Comparison of ENCODE assay signal across 10 mouse cellular contexts in the genomic region with DNA sequence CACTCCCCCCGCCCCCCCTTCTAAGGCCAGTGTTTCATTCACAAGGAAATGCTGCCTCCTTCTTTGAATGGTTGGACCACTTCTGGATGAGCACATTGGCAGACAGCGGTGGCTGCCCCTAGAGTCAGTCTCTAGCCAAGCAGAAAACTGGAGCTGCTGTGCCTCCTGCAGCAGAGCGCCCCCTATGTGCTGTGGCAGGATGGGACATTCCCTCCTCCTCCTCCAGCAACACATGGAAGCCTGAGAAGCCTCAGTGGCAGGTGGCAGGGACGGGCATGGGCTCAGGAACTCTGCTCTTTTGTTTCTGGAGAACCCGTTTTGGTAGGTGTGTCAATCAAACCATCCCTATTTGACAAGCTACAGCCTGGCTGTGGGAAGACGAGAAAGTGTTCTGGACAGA. TPM values are rescaled to one million over a fixed set of nuclear protein-coding genes. Genes with fewer than 3 reads are reported as not detected.
DNase-seq lines count a peak whose midpoint lies in the region; ATAC-seq lines count a peak whose summit lies in the region.
"Had no signal": no experiment of that assay in that cellular context is flagged by ENCODE, and none has a peak within 500 bp of the region (broad histone marks: within the 10 kb centered on the region; RNA-seq: fewer than 3 reads in every experiment).

No protein-coding gene starts in this region.

- no peaks in the 10 kb centered on the region for H3K27me3 ChIP-seq in heart, embryonic 10.5 days (ENCODE audit: insufficient read depth, poor library complexity, severe bottlenecking)

- DNase-seq in heart, embryonic 10.5 days (ENCODE audit: low spot score): no peak
- no peak for DNase-seq in heart, adult 9 months (ENCODE audit: low spot score in 2 of 2)
- peak; percentile 40 to 76 for DNase-seq in spleen, postnatal 4 days (ENCODE audit: low spot score in 2 of 2)
- DNase-seq in spleen, postnatal 36 days (ENCODE audit: low spot score in 2 of 2): no peak
- DNase-seq in heart, postnatal 4 days: peak; percentile 40
- DNase-seq in thymus, postnatal 25 days: peak; percentile 22
- DNase-seq in layer of hippocampus, adult 8-10 months (ENCODE audit: low spot score in 2 of 2): no peak
- DNase-seq: gastrocnemius, postnatal 36 days had no signal

- H3K4me1 ChIP-seq in heart, embryonic 10.5 days: peaks cover 94% of the 10 kb centered on the region

- no peaks in the 10 kb centered on the region for H3K36me3 ChIP-seq in heart, embryonic 10.5 days

- H3K4me3 ChIP-seq in heart, embryonic 10.5 days: no peak overlapping the region

- H3K9me3 ChIP-seq in heart, embryonic 10.5 days: no peaks in the 10 kb centered on the region

- 70% methylated on average over 6 of the region's 6 CpGs for WGBS in heart, embryonic 10.5 days

- peak overlapping the region; percentile 77 for H3K27ac ChIP-seq in heart, embryonic 10.5 days

- no peak for ATAC-seq in inflammation-experienced regulatory T-cells, adult 6 months

RNA-seq across cellular contexts. Expression of a gene that starts 5.8 kb away (rescaled TPM):
- 20.1 and 22.9 TPM in 2 replicates for polyA plus RNA-seq in heart, embryonic 10.5 days (2016; fragmentation: Nextera tagmentation; extraction: Ambion mirVana)
- total RNA-seq in heart, postnatal 4 days (2021): 10 to 100 TPM; 62.9 to 65.0 TPM
- 100 to 1,000 TPM; 248 to 260 (median 255) TPM for total RNA-seq in layer of hippocampus, adult 8-10 months (2022)
- polyA plus RNA-seq in inflammation-experienced regulatory T-cells, adult 6 months (2017; shearing (Covaris generic)): 1 to 10 TPM; 1.1 to 1.2 (median 1.1) TPM

RNA-seq across cellular contexts. Expression of a gene that starts 42.3 kb away (rescaled TPM):
- polyA plus RNA-seq in heart, embryonic 10.5 days (2016; fragmentation: Nextera tagmentation; extraction: Ambion mirVana): 32.7 and 47.1 TPM in 2 replicates
- 10 to 100 TPM; 14.1 to 14.4 TPM for total RNA-seq in heart, postnatal 4 days (2021)
- total RNA-seq in layer of hippocampus, adult 8-10 months (2022): 100 to 1,000 TPM; 115 to 156 (median 130) TPM
- 10 to 100 TPM in 2 of 3 experiments, 1 to 10 TPM in 1; 5.5 to 11.6 (median 11.6) TPM for polyA plus RNA-seq in inflammation-experienced regulatory T-cells, adult 6 months (2017; shearing (Covaris generic))

RNA-seq across cellular contexts. Expression of a gene that starts 44.8 kb away (rescaled TPM):
- polyA plus RNA-seq in heart, embryonic 10.5 days (2016; fragmentation: Nextera tagmentation; extraction: Ambion mirVana): 0.32 and 0.38 TPM in 2 replicates
- under 1 TPM; 0.07 to 0.27 TPM for total RNA-seq in heart, postnatal 4 days (2021)
- 100 to 1,000 TPM in 2 of 4 experiments, 10 to 100 TPM in 2; 91.6 to 119 (median 104) TPM for total RNA-seq in layer of hippocampus, adult 8-10 months (2022)
- not detected for polyA plus RNA-seq in inflammation-experienced regulatory T-cells, adult 6 months (2017; shearing (Covaris generic))

RNA-seq across cellular contexts. Expression of a gene that starts 44.9 kb away (rescaled TPM):
- not detected in 2 replicates for polyA plus RNA-seq in heart, embryonic 10.5 days (2016; fragmentation: Nextera tagmentation; extraction: Ambion mirVana)
- total RNA-seq in heart, postnatal 4 days (2021): not detected
- 1 to 10 TPM; 1.8 to 4.9 (median 2.8) TPM for total RNA-seq in layer of hippocampus, adult 8-10 months (2022)
- not detected for polyA plus RNA-seq in inflammation-experienced regulatory T-cells, adult 6 months (2017; shearing (Covaris generic))
- total RNA-seq: gastrocnemius, postnatal 36 days had no signal
- polyA plus RNA-seq: limb, embryonic 14.5 days had no signal

RNA-seq across cellular contexts. Expression of a gene that starts 54.6 kb away (rescaled TPM):
- polyA plus RNA-seq in heart, embryonic 10.5 days (2016; fragmentation: Nextera tagmentation; extraction: Ambion mirVana): not detected in 2 replicates
- not detected for total RNA-seq in heart, postnatal 4 days (2021)
- total RNA-seq in layer of hippocampus, adult 8-10 months (2022): under 1 TPM in 1 of 4 experiments, not detected in 3; 0.69 TPM
- not detected for polyA plus RNA-seq in inflammation-experienced regulatory T-cells, adult 6 months (2017; shearing (Covaris generic))
- total RNA-seq: gastrocnemius, postnatal 36 days had no signal
- polyA plus RNA-seq: limb, embryonic 14.5 days had no signal

Comparison
In these comparisons a context has a peak if more than half of its experiments do, and no peak if none do; other contexts are left out.
1. DNase-seq: peak in spleen, postnatal 4 days (2 of 2), heart, postnatal 4 days (single experiment) and thymus, postnatal 25 days (single experiment); none in heart, embryonic 10.5 days (single experiment), heart, adult 9 months (0 of 2), spleen, postnatal 36 days (0 of 2) and layer of hippocampus, adult 8-10 months (0 of 2).
2. RNA of a gene that starts 42.3 kb away (total RNA-seq): 115 to 156 TPM in layer of hippocampus, adult 8-10 months; 14.1 to 14.4 TPM in heart, postnatal 4 days; every median in the first group is over 4 times any median in the second.
3. RNA of a gene that starts 44.8 kb away (total RNA-seq): 91.6 to 119 TPM in layer of hippocampus, adult 8-10 months; 0.07 to 0.27 TPM in heart, postnatal 4 days; every median in the first group is over 10 times any median in the second.